Mouse (Mus musculus) liver, embryonic 14.5 days (tissue): ENCODE measurements around the gene Egfem1. TPM values are rescaled to one million over a fixed set of nuclear protein-coding genes. Genes with fewer than 3 reads are reported as not detected.

Experiments
- ATAC-seq: fragments of 200-750 bp; cut with Nextera tagmentation; 2 replicates; pipeline ENCODE4 v1.8.0; 2017; ENCODE audit warnings: moderate number of reproducible peaks, mild to moderate bottlenecking, moderate library complexity; ENCODE audit not compliant: insufficient read depth
- DNase-seq, 3 experiments: peaks; one replicate each; pipeline ENCODE4 v3.0.0-alpha.2; 2012 to 2013; ENCODE audit warnings: low read depth in 3 of 3, low spot score in 3 of 3
- H3K27ac ChIP-seq: fragments of 300-500 bp; sonication (generic); 2 replicates; pipeline ENCODE4 v1.5.1; 2014; ENCODE audit warnings: moderate library complexity, mild to moderate bottlenecking, control low read depth, inconsistent platforms
- H3K27me3 ChIP-seq: fragments of 300-500 bp; sonication (generic); 2 replicates; pipeline ENCODE4 v1.6.1; 2014; ENCODE audit warnings: mild to moderate bottlenecking, low read length, moderate library complexity; ENCODE audit not compliant: control insufficient read depth, insufficient read depth
- H3K36me3 ChIP-seq: fragments of 300-500 bp; sonication (generic); replicated peaks from 2 replicates; pipeline ENCODE4 v1.6.1; 2014; ENCODE audit warnings: low read depth; ENCODE audit not compliant: control insufficient read depth, insufficient read depth
- H3K4me1 ChIP-seq, 2 experiments: fragments of 200-500 bp in 1 of 2; fragments of 300-500 bp in 1 of 2; sonication (generic) in 1 of 2; replicated peaks; 2 replicates each; pipeline ENCODE4 v1.6.1; 2012 to 2014; ENCODE audit warnings: antibody characterized with exemption in 1 of 2, inconsistent platforms in 1 of 2, low read length in 1 of 2; ENCODE audit not compliant: control insufficient read depth in 2 of 2, insufficient read depth in 2 of 2
- H3K4me2 ChIP-seq: fragments of 300-500 bp; sonication (generic); 2 replicates; pipeline ENCODE4 v1.6.1; 2014; ENCODE audit warnings: low read depth, mild to moderate bottlenecking, control low read depth, moderate library complexity
- H3K4me3 ChIP-seq, 2 experiments: fragments of 200-500 bp in 1 of 2; fragments of 300-500 bp in 1 of 2; sonication (generic) in 1 of 2; 2 replicates each; pipeline ENCODE4 v1.5.1; 2012 to 2014; ENCODE audit warnings: low read depth in 2 of 2, low read length in 2 of 2, mild to moderate bottlenecking in 2 of 2, control low read depth in 1 of 2, inconsistent platforms in 1 of 2, moderate library complexity in 1 of 2; ENCODE audit not compliant: insufficient read depth in 1 of 2
- H3K9ac ChIP-seq: fragments of 300-500 bp; sonication (generic); replicated peaks from 2 replicates; pipeline ENCODE4 v1.6.1; 2014; ENCODE audit warnings: mild to moderate bottlenecking, control low read depth, moderate library complexity
- H3K9me3 ChIP-seq: fragments of 300-500 bp; sonication (generic); 2 replicates; pipeline ENCODE4 v1.6.1; 2016; ENCODE audit warnings: low read length, mixed read lengths; ENCODE audit not compliant: control insufficient read depth
- CTCF ChIP-seq: IDR thresholded peaks from 2 replicates; pipeline ENCODE4 v1.5.1; 2016; ENCODE audit warnings: antibody characterized with exemption, low read depth, control low read depth
- EP300 ChIP-seq: IDR thresholded peaks from 2 replicates; pipeline ENCODE4 v1.6.1; 2016; ENCODE audit warnings: antibody characterized with exemption, low read depth
- WGBS: fragments of 180-500 bp; shearing (Covaris S2); extraction: QIAGEN DNeasy Blood & Tissue Kit; methylation state at CpG from one replicate; pipeline ENCODE4 v1.1.7; 2014; ENCODE audit not compliant: insufficient replicate concordance; 5-methylcytosine and 5-hydroxymethylcytosine counted together
- polyA plus RNA-seq, 2 experiments: library from polyadenylated mRNA; depleted of rRNA in 1 of 2; stranded (reverse) in 1 of 2; unstranded in 1 of 2; fragments of >200 nt; fragmentation: Nextera tagmentation in 1 of 2; extraction: Ambion mirVana in 1 of 2; gene quantifications; 2 replicates each; pipeline versions ENCODE4 v1.2.1 to v1.2.3; 2012 to 2014

The Egfem1 gene
- polyA plus RNA-seq (2012; rRNA removed) (0.06 and 0.12 TPM in 2 replicates), polyA plus RNA-seq (2014; fragmentation: Nextera tagmentation; extraction: Ambion mirVana) (0.19 and 0.36 TPM in 2 replicates)

- no peak for TF ChIP-seq EP300
- TF ChIP-seq CTCF: no peak
- 10% methylated on average over 12 of the region's 12 CpGs for WGBS
- Histone ChIP-seq H3K27ac (no peak within 1 kb of the TSS), H3K9ac (no peak within 1 kb of the TSS), H3K9me3 (no peaks in the 10 kb centered on the region), H3K4me2 (peak within 1 kb of the TSS; percentile 33), H3K4me1 (no peaks in the 10 kb centered on the region), H3K27me3 (peaks cover 14% of the 10 kb centered on the region), H3K36me3 (no peaks in the 10 kb centered on the region), H3K4me3 (peak within 1 kb of the TSS in 1 of 2 experiments; percentile 20; a peak in 1 of 4 replicates)
- DNase-seq: no peak
- no peak for ATAC-seq
Observed at GRCm38 (mm10) chr3:29081952-29082295, at the start of gene Egfem1. TSS of gene Egfem1 (plus strand) at chr3:29082023.

GRCm38 (mm10) chr3:29033107-29033506 lies 48.7 kb upstream of the Egfem1 start:
- WGBS: 56% methylated on average over 2 of the region's 2 CpGs
- no peaks in the 10 kb centered on the region for H3K9me3 ChIP-seq
- DNase-seq (no peak), ATAC-seq (no peak)
- no peak overlapping the region for H3K4me2 ChIP-seq
- no peaks in the 10 kb centered on the region for H3K27me3 ChIP-seq
- H3K4me1 ChIP-seq: no peaks in the 10 kb centered on the region
- H3K4me3 ChIP-seq: no peak overlapping the region
- no peak overlapping the region for H3K27ac ChIP-seq
- no peaks in the 10 kb centered on the region for H3K36me3 ChIP-seq
- no peak for TF ChIP-seq CTCF
- no peak for TF ChIP-seq EP300
- H3K9ac ChIP-seq: no peak overlapping the region

- no peak for TF ChIP-seq EP300
- peak; percentile 44; the same call in 1 of the 2 replicates for TF ChIP-seq CTCF
Observed at GRCm38 (mm10) chr3:29036146-29036545, 45.7 kb upstream of the Egfem1 start.

GRCm38 (mm10) chr3:29036620-29037019 lies 45.2 kb upstream of the Egfem1 start:
- no peak overlapping the region for H3K9ac ChIP-seq
- DNase-seq (no peak), ATAC-seq (no peak)
- no peak overlapping the region for H3K27ac ChIP-seq
- no peaks in the 10 kb centered on the region for H3K36me3 ChIP-seq
- no peak overlapping the region for H3K4me2 ChIP-seq
- TF ChIP-seq CTCF: no peak
- TF ChIP-seq EP300: no peak
- H3K9me3 ChIP-seq: no peaks in the 10 kb centered on the region
- H3K4me1 ChIP-seq: no peaks in the 10 kb centered on the region
- H3K4me3 ChIP-seq: no peak overlapping the region
- H3K27me3 ChIP-seq: no peaks in the 10 kb centered on the region

More at GRCm38 (mm10) chr3:29036146-29036545, 45.7 kb upstream of the Egfem1 start:
- Histone ChIP-seq H3K4me3 (no peak overlapping the region), H3K36me3 (no peaks in the 10 kb centered on the region), H3K27ac (no peak overlapping the region), H3K27me3 (no peaks in the 10 kb centered on the region), H3K4me1 (no peaks in the 10 kb centered on the region), H3K9me3 (no peaks in the 10 kb centered on the region), H3K4me2 (no peak overlapping the region), H3K9ac (no peak overlapping the region)
- ATAC-seq (no peak), DNase-seq (no peak)
- WGBS: under 1% methylated on average over 3 of the region's 3 CpGs

- no peak overlapping the region for H3K4me3 ChIP-seq
- no peak overlapping the region for H3K9ac ChIP-seq
- no peak for TF ChIP-seq CTCF
- no peak for TF ChIP-seq EP300
- no peaks in the 10 kb centered on the region for H3K4me1 ChIP-seq
- H3K27me3 ChIP-seq: no peaks in the 10 kb centered on the region
- WGBS: 67% methylated on average over 7 of the region's 7 CpGs
- no peak overlapping the region for H3K4me2 ChIP-seq
- DNase-seq (no peak), ATAC-seq (no peak)
- no peak overlapping the region for H3K27ac ChIP-seq
- no peaks in the 10 kb centered on the region for H3K36me3 ChIP-seq
- H3K9me3 ChIP-seq: no peaks in the 10 kb centered on the region
Observed at GRCm38 (mm10) chr3:29040064-29040463, 41.8 kb upstream of the Egfem1 start.
